Mouse (Mus musculus): ENCODE data around the gene Dlg1. TPM values are rescaled to one million over a fixed set of nuclear protein-coding genes. Genes with fewer than 3 reads are reported as not detected.

Gene Dlg1
- polyA plus RNA-seq, 1 experiment from 2014 or later: 21.9 TPM

GRCm38 (mm10) chr16:31878052-31878451, 214.8 kb downstream of the Dlg1 start:
- 78% methylated on average over 6 of the region's 6 CpGs for WGBS
- Histone ChIP-seq H3K4me2 (ENCODE audit: low read length) (no peak overlapping the region), H3K4me3 (ENCODE audit: control insufficient read depth in 1 of 2, insufficient read depth in 1 of 2, low read depth in 1 of 2, low read length in 2 of 2) (no peak overlapping the region), H3K9me3 (ENCODE audit: control insufficient read depth, low read length) (no peaks in the 10 kb centered on the region), H3K27me3 (ENCODE audit: control insufficient read depth, insufficient read depth, low read length) (no peaks in the 10 kb centered on the region), H3K36me3 (ENCODE audit: control insufficient read depth, insufficient read depth, low read length) (peaks cover 16% of the 10 kb centered on the region), H3K9ac (ENCODE audit: low read length) (no peak overlapping the region), H3K4me1 (ENCODE audit: control insufficient read depth in 2 of 2, insufficient read depth in 2 of 2, low read length in 2 of 2) (peaks cover 12 to 14% of the 10 kb centered on the region in 2 experiments), H3K27ac (replicated peaks in 1 of 2; ENCODE audit: control insufficient read depth in 1 of 2, insufficient read depth in 1 of 2, low read depth in 2 of 2, low read length in 2 of 2) (no peak overlapping the region)
- ATAC-seq (ENCODE audit: insufficient number of reproducible peaks, insufficient read depth, low FRiP score, low read depth): no peak

- Histone ChIP-seq H3K27ac (replicated peaks in 1 of 2; ENCODE audit: control insufficient read depth in 1 of 2, insufficient read depth in 1 of 2, low read depth in 2 of 2, low read length in 2 of 2) (no peak within 1 kb of the TSS), H3K4me2 (ENCODE audit: low read length) (peak within 1 kb of the TSS; percentile 45; the same call in 1 of the 2 replicates), H3K9me3 (ENCODE audit: control insufficient read depth, low read length) (no peaks in the 10 kb centered on the region), H3K36me3 (ENCODE audit: control insufficient read depth, insufficient read depth, low read length) (peaks cover 12% of the 10 kb centered on the region), H3K27me3 (ENCODE audit: control insufficient read depth, insufficient read depth, low read length) (no peaks in the 10 kb centered on the region), H3K4me3 (ENCODE audit: control insufficient read depth in 1 of 2, insufficient read depth in 1 of 2, low read depth in 1 of 2, low read length in 2 of 2) (no peak within 1 kb of the TSS), H3K4me1 (ENCODE audit: control insufficient read depth in 2 of 2, insufficient read depth in 2 of 2, low read length in 2 of 2) (peaks cover 16 to 21% of the 10 kb centered on the region in 2 experiments), H3K9ac (ENCODE audit: low read length) (no peak within 1 kb of the TSS)
- 27% methylated on average over 21 of the region's 21 CpGs for WGBS
- ATAC-seq (ENCODE audit: insufficient number of reproducible peaks, insufficient read depth, low FRiP score, low read depth): no peak
Observed at GRCm38 (mm10) chr16:31878573-31879257, 215.5 kb downstream of the Dlg1 start, which contains the start of gene Meltf. Gene Meltf (plus strand): TSS chr16:31878810.

- ATAC-seq (ENCODE audit: insufficient number of reproducible peaks, insufficient read depth, low FRiP score, low read depth): no peak
- peaks cover 19 to 21% of the 10 kb centered on the region in 2 experiments for H3K4me1 ChIP-seq (ENCODE audit: control insufficient read depth in 2 of 2, insufficient read depth in 2 of 2, low read length in 2 of 2)
Observed at GRCm38 (mm10) chr16:31880146-31880840, 217.1 kb downstream of the Dlg1 start.

GRCm38 (mm10) chr16:31882381-31882908, 219.2 kb downstream of the Dlg1 start:
- 38% methylated on average over 9 of the region's 9 CpGs for WGBS
- H3K4me2 ChIP-seq (ENCODE audit: low read length): 0 out of 2 replicates have a peak overlapping the region, but pooled peaks have one; percentile 11

More at GRCm38 (mm10) chr16:31880146-31880840, 217.1 kb downstream of the Dlg1 start:
- Histone ChIP-seq H3K4me2 (ENCODE audit: low read length) (no peak overlapping the region), H3K9ac (ENCODE audit: low read length) (no peak overlapping the region), H3K27ac (replicated peaks in 1 of 2; ENCODE audit: control insufficient read depth in 1 of 2, insufficient read depth in 1 of 2, low read depth in 2 of 2, low read length in 2 of 2) (no peak overlapping the region), H3K36me3 (ENCODE audit: control insufficient read depth, insufficient read depth, low read length) (no peaks in the 10 kb centered on the region), H3K9me3 (ENCODE audit: control insufficient read depth, low read length) (no peaks in the 10 kb centered on the region), H3K27me3 (ENCODE audit: control insufficient read depth, insufficient read depth, low read length) (no peaks in the 10 kb centered on the region), H3K4me3 (ENCODE audit: control insufficient read depth in 1 of 2, insufficient read depth in 1 of 2, low read depth in 1 of 2, low read length in 2 of 2) (no peak overlapping the region)
- WGBS: 77% methylated on average over 8 of the region's 8 CpGs

GRCm38 (mm10) chr16:31883302-31883701, 220.1 kb downstream of the Dlg1 start:
- Histone ChIP-seq H3K9ac (ENCODE audit: low read length) (no peak overlapping the region), H3K36me3 (ENCODE audit: control insufficient read depth, insufficient read depth, low read length) (no peaks in the 10 kb centered on the region), H3K4me3 (ENCODE audit: control insufficient read depth in 1 of 2, insufficient read depth in 1 of 2, low read depth in 1 of 2, low read length in 2 of 2) (no peak overlapping the region), H3K27ac (replicated peaks in 1 of 2; ENCODE audit: control insufficient read depth in 1 of 2, insufficient read depth in 1 of 2, low read depth in 2 of 2, low read length in 2 of 2) (no peak overlapping the region), H3K4me1 (ENCODE audit: control insufficient read depth in 2 of 2, insufficient read depth in 2 of 2, low read length in 2 of 2) (peaks cover 13 to 19% of the 10 kb centered on the region in 2 experiments), H3K4me2 (ENCODE audit: low read length) (no peak overlapping the region), H3K27me3 (ENCODE audit: control insufficient read depth, insufficient read depth, low read length) (no peaks in the 10 kb centered on the region), H3K9me3 (ENCODE audit: control insufficient read depth, low read length) (no peaks in the 10 kb centered on the region)
- ATAC-seq (ENCODE audit: insufficient number of reproducible peaks, insufficient read depth, low FRiP score, low read depth): no peak
- WGBS: 67% methylated on average over 14 of the region's 14 CpGs

More at GRCm38 (mm10) chr16:31882381-31882908, 219.2 kb downstream of the Dlg1 start:
- Histone ChIP-seq H3K4me3 (ENCODE audit: control insufficient read depth in 1 of 2, insufficient read depth in 1 of 2, low read depth in 1 of 2, low read length in 2 of 2) (no peak overlapping the region), H3K4me1 (ENCODE audit: control insufficient read depth in 2 of 2, insufficient read depth in 2 of 2, low read length in 2 of 2) (peaks cover 13 to 19% of the 10 kb centered on the region in 2 experiments), H3K27ac (replicated peaks in 1 of 2; ENCODE audit: control insufficient read depth in 1 of 2, insufficient read depth in 1 of 2, low read depth in 2 of 2, low read length in 2 of 2) (no peak overlapping the region), H3K36me3 (ENCODE audit: control insufficient read depth, insufficient read depth, low read length) (no peaks in the 10 kb centered on the region), H3K9ac (ENCODE audit: low read length) (no peak overlapping the region), H3K27me3 (ENCODE audit: control insufficient read depth, insufficient read depth, low read length) (no peaks in the 10 kb centered on the region), H3K9me3 (ENCODE audit: control insufficient read depth, low read length) (no peaks in the 10 kb centered on the region)
- ATAC-seq (ENCODE audit: insufficient number of reproducible peaks, insufficient read depth, low FRiP score, low read depth): no peak

GRCm38 (mm10) chr16:31883902-31884301, 220.7 kb downstream of the Dlg1 start:
- Histone ChIP-seq H3K9me3 (ENCODE audit: control insufficient read depth, low read length) (no peaks in the 10 kb centered on the region), H3K9ac (ENCODE audit: low read length) (no peak overlapping the region), H3K4me3 (ENCODE audit: control insufficient read depth in 1 of 2, insufficient read depth in 1 of 2, low read depth in 1 of 2, low read length in 2 of 2) (no peak overlapping the region), H3K36me3 (ENCODE audit: control insufficient read depth, insufficient read depth, low read length) (no peaks in the 10 kb centered on the region), H3K27me3 (ENCODE audit: control insufficient read depth, insufficient read depth, low read length) (no peaks in the 10 kb centered on the region), H3K27ac (replicated peaks in 1 of 2; ENCODE audit: control insufficient read depth in 1 of 2, insufficient read depth in 1 of 2, low read depth in 2 of 2, low read length in 2 of 2) (no peak overlapping the region), H3K4me1 (ENCODE audit: control insufficient read depth in 2 of 2, insufficient read depth in 2 of 2, low read length in 2 of 2) (peaks cover 11 to 16% of the 10 kb centered on the region in 2 experiments), H3K4me2 (ENCODE audit: low read length) (peak overlapping the region; percentile 8; the same call in 1 of the 2 replicates)
- 25% methylated on average over 6 of the region's 6 CpGs for WGBS
- ATAC-seq (ENCODE audit: insufficient number of reproducible peaks, insufficient read depth, low FRiP score, low read depth): no peak

GRCm38 (mm10) chr16:31890907-31891306, 227.7 kb downstream of the Dlg1 start:
- no peak overlapping the region for H3K27ac ChIP-seq (replicated peaks in 1 of 2; ENCODE audit: control insufficient read depth in 1 of 2, insufficient read depth in 1 of 2, low read depth in 2 of 2, low read length in 2 of 2)
- no peaks in the 10 kb centered on the region for H3K27me3 ChIP-seq (ENCODE audit: control insufficient read depth, insufficient read depth, low read length)
- no peaks in the 10 kb centered on the region for H3K9me3 ChIP-seq (ENCODE audit: control insufficient read depth, low read length)
- H3K4me1 ChIP-seq (ENCODE audit: control insufficient read depth in 2 of 2, insufficient read depth in 2 of 2, low read length in 2 of 2): peaks cover 0 to 4% of the 10 kb centered on the region in 2 experiments; a peak in 3 of 4 replicates
- WGBS: 77% methylated on average over 7 of the region's 7 CpGs
- H3K36me3 ChIP-seq (ENCODE audit: control insufficient read depth, insufficient read depth, low read length): no peaks in the 10 kb centered on the region
- H3K4me2 ChIP-seq (ENCODE audit: low read length): no peak overlapping the region
- H3K4me3 ChIP-seq (ENCODE audit: control insufficient read depth in 1 of 2, insufficient read depth in 1 of 2, low read depth in 1 of 2, low read length in 2 of 2): no peak overlapping the region
- H3K9ac ChIP-seq (ENCODE audit: low read length): no peak overlapping the region
- ATAC-seq (ENCODE audit: insufficient number of reproducible peaks, insufficient read depth, low FRiP score, low read depth): no peak

All from heart, embryonic 14.5 days (tissue).